Mouse (Mus musculus) bone marrow, adult 2 months (tissue): ENCODE data around the gene Aebp1.

Experiments
- CTCF ChIP-seq: fragments of 200-500 bp; IDR thresholded peaks from 2 replicates; pipeline ENCODE4 v1.5.1; 2011; ENCODE audit warnings: low read length, control low read depth; ENCODE audit not compliant: control insufficient read depth, insufficient read depth
- POLR2A ChIP-seq: fragments of 200-500 bp; IDR thresholded peaks from 2 replicates; pipeline ENCODE4 v1.6.1; 2011; ENCODE audit warnings: low read depth, mild to moderate bottlenecking, control low read depth, low read length, borderline replicate concordance; ENCODE audit not compliant: control insufficient read depth

- TF ChIP-seq POLR2A: no peak
- no peak for TF ChIP-seq CTCF
These were observed 53.2 kb downstream of the Aebp1 start for GRCm38 (mm10) chr11:5914940-5915339.
